ENCODE assay signal across 25 mouse cellular contexts in the genomic region with DNA sequence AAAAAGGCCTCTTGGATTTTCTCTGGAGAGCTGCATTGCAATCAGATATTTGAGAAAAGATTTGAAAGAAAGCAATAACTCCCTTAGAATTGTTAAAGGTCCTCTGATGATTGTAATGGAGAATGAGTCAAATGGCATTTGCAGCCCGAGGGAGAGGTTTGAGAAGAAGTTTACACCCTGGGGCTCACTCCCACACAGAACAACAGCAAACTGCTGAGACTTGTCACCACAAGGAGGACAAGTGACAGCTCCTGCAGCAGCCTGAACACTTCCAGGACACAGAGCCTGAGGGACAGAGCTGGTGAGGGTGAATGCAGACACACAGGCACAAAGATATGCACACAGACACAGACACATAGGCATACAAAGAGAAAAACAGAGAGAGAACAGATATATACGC.
"Had no signal": no experiment of that assay in that cellular context is flagged by ENCODE, and none has a peak within 500 bp of the region (broad histone marks: within the 10 kb centered on the region; RNA-seq: fewer than 3 reads in every experiment).

No protein-coding gene starts in this region.

- H3K27ac ChIP-seq: gastrocnemius, adult 2 months; heart, embryonic 10.5 days; hindbrain, embryonic 10.5 days; hindbrain, embryonic 12.5 days; hindbrain, embryonic 14.5 days; kidney, embryonic 15.5 days; limb, embryonic 13.5 days; limb, embryonic 15.5 days; liver, embryonic 12.5 days had no signal

- H3K4me3 ChIP-seq: gastrocnemius, adult 2 months; heart, embryonic 10.5 days; heart, embryonic 12.5 days; hindbrain, embryonic 10.5 days; hindbrain, embryonic 12.5 days; kidney, embryonic 15.5 days; limb, embryonic 13.5 days; limb, embryonic 15.5 days; liver, embryonic 12.5 days had no signal

- DNase-seq: gastrocnemius, adult 2 months; gastrocnemius, postnatal 10 days; gastrocnemius, postnatal 25 days; heart, adult 18-20 months; heart, postnatal 10 days; heart, postnatal 4 days; kidney, adult 11 months; kidney, adult 2 months; kidney, adult 9 months; kidney, postnatal 14 days; kidney, postnatal 36 days; layer of hippocampus, adult 9-11 months; layer of hippocampus, postnatal 36 days; left cerebral cortex, postnatal 4 days had no signal

- ATAC-seq: hindbrain, embryonic 16.5 days; intestine, embryonic 16.5 days; liver, embryonic 12.5 days had no signal
